Mouse (Mus musculus) embryonic facial prominence, embryonic 11.5 days (tissue): ENCODE measurements at regions not wholly inside any gene's neighbourhood (a gene's known extent, or its start where the extent isn't known, plus 50 kb on each side); places are given as distances from the start of the nearest gene placed in this dataset.

Source experiments
- ATAC-seq: fragments of 200-750 bp; cut with Nextera tagmentation; replicated peaks from 2 replicates; pipeline ENCODE4 v1.8.0; 2017; ENCODE audit warnings: low read depth; ENCODE audit not compliant: insufficient number of reproducible peaks, low FRiP score, low TSS enrichment
- DNase-seq: peaks from one replicate; pipeline ENCODE4 v3.0.0-alpha.2; 2015; ENCODE audit warnings: low spot score
- H3K27ac ChIP-seq: fragments of 300-500 bp; sonication (generic); replicated peaks from 2 replicates; pipeline ENCODE4 v1.5.1; 2014; ENCODE audit warnings: mild to moderate bottlenecking, low read depth, low read length, control low read depth
- H3K27me3 ChIP-seq: fragments of 300-500 bp; sonication (generic); 2 replicates; pipeline ENCODE4 v1.6.1; 2014; ENCODE audit warnings: mild to moderate bottlenecking, low read length, moderate library complexity, mixed read lengths; ENCODE audit not compliant: control insufficient read depth, insufficient read depth
- H3K36me3 ChIP-seq: fragments of 300-500 bp; sonication (generic); replicated peaks from 2 replicates; pipeline ENCODE4 v1.6.1; 2014; ENCODE audit warnings: low read depth, mild to moderate bottlenecking, low read length, moderate library complexity, mixed read lengths; ENCODE audit not compliant: control insufficient read depth, insufficient read depth
- H3K4me1 ChIP-seq: fragments of 300-500 bp; sonication (generic); 2 replicates; pipeline ENCODE4 v1.6.1; 2014; ENCODE audit warnings: low read length, mixed read lengths; ENCODE audit not compliant: control insufficient read depth, insufficient read depth
- H3K4me2 ChIP-seq: fragments of 300-500 bp; sonication (generic); 2 replicates; pipeline ENCODE4 v1.6.1; 2014; ENCODE audit warnings: low read depth, mild to moderate bottlenecking, control low read depth, low read length, moderate library complexity
- H3K4me3 ChIP-seq: fragments of 300-500 bp; sonication (generic); 2 replicates; pipeline ENCODE4 v1.5.1; 2014; ENCODE audit warnings: low read depth, low read length, control low read depth
- H3K9ac ChIP-seq: fragments of 300-500 bp; sonication (generic); replicated peaks from 2 replicates; pipeline ENCODE4 v1.6.1; 2014; ENCODE audit warnings: mild to moderate bottlenecking, control low read depth, low read length
- H3K9me3 ChIP-seq: fragments of 300-500 bp; sonication (generic); replicated peaks from 2 replicates; pipeline ENCODE4 v1.6.1; 2016; ENCODE audit warnings: mild to moderate bottlenecking, low read length, inconsistent platforms, mixed read lengths; ENCODE audit not compliant: control insufficient read depth
- WGBS: fragments of 180-500 bp; shearing (Covaris S2); extraction: QIAGEN DNeasy Blood & Tissue Kit; methylation state at CpG from one replicate; pipeline ENCODE4 v1.1.7; 2014; 5-methylcytosine and 5-hydroxymethylcytosine counted together

DNA sequence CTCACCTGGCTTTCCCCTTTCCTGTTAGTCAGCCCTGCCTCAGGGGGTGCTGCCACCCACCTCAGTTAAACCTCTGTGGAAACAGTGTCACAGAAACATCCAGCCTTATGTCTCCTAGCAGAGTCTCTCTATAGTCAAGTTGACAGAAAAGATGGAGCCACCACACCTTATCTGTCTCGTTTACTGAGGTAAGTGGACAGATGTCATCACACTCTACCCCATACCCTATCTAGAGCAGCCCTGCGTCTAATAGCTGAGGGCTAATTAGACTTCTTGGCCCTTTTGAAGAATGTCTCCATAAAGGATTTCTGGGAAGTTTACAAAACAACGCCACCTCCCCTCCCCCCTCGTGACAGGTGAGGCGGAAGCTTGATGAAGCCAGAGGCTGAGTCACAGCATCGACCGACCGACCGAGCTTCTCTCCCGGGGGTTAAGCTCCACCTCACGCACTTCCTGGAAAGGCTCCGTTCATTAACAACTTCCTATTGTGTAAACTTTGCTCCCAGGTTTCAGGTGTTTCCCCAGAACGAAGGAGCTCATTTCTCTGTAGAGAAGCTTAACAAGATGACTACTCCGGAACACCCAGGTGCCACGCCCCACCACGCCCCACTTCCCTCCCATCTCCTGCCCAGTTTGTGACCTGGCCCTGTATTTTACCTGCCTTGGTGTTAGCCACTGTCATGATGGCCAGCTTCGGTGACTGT, 319.4 kb downstream of the Zfp706 start:
- H3K9me3 ChIP-seq, result no peaks in the 10 kb centered on the region
- WGBS, result 11% methylated on average over 17 of the region's 17 CpGs
- no peak overlapping the region for H3K27ac ChIP-seq
- H3K9ac ChIP-seq, result no peak overlapping the region
- peak overlapping the region; percentile 13; the same call in 1 of the 2 replicates for H3K4me2 ChIP-seq
- no peak for ATAC-seq
- no peaks in the 10 kb centered on the region for H3K36me3 ChIP-seq
- no peaks in the 10 kb centered on the region for H3K27me3 ChIP-seq
- no peak overlapping the region for H3K4me3 ChIP-seq
- no peaks in the 10 kb centered on the region for H3K4me1 ChIP-seq
- no peak for DNase-seq

DNA sequence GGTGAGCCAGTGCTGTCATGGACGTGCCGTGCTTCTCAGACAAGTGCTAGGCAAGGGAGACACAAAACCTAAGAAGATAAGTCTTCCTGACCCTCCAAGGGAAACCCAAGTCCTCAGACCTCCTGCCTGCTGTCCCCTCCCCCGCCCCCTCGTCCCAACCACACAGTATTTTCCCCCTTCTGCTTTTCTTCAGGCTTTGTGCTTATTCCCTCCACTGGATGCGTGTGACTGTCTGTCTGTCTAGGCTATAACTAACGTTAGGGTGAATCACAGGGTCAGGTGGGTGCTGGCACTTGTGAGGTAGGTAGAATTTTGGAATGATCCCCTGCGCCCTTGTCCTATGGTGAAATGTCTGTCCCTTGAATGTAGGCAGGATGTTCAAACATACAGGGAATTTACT, 322.9 kb downstream of the Zfp706 start:
- WGBS, result 77% methylated on average over 7 of the region's 7 CpGs
- H3K4me3 ChIP-seq, result no peak overlapping the region
- H3K9ac ChIP-seq, result no peak overlapping the region
- H3K27me3 ChIP-seq, result no peaks in the 10 kb centered on the region
- no peak overlapping the region for H3K4me2 ChIP-seq
- no peaks in the 10 kb centered on the region for H3K36me3 ChIP-seq
- no peaks in the 10 kb centered on the region for H3K4me1 ChIP-seq
- no peak overlapping the region for H3K27ac ChIP-seq
- DNase-seq, result no peak
- ATAC-seq, result no peak
- no peaks in the 10 kb centered on the region for H3K9me3 ChIP-seq

- H3K27ac ChIP-seq, result no peak overlapping the region
- no peaks in the 10 kb centered on the region for H3K9me3 ChIP-seq
- no peak overlapping the region for H3K4me3 ChIP-seq
- H3K4me2 ChIP-seq, result no peak overlapping the region
- H3K4me1 ChIP-seq, result no peaks in the 10 kb centered on the region
- H3K9ac ChIP-seq, result no peak overlapping the region
- 61% methylated on average over 6 of the region's 6 CpGs for WGBS
- no peaks in the 10 kb centered on the region for H3K36me3 ChIP-seq
- ATAC-seq, result no peak
- no peak for DNase-seq
- no peaks in the 10 kb centered on the region for H3K27me3 ChIP-seq
Measured at GRCm38 (mm10) chr15:36682832-36683231, 324.7 kb downstream of the Zfp706 start.

DNA sequence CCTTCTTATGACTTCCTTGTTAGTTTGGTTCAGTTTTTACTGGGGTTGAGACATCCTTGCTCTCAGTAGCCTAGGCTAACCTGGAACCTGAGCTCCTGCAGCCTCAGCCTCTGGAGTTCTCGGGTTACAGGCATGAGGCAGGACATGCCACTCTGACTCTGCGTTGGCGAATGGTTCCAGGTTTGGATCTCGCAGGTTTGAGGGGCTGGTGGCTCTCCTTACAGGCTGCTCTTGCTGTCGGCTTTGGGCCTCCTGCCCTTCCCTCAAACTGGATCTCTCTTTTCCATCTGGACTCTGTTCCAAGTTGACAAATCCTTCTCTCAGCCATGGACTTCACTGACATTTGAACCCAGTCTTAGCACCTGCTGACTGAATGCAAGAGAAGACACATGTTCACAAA, 325.4 kb downstream of the Zfp706 start:
- Histone ChIP-seq H3K9ac (no peak overlapping the region), H3K27me3 (no peaks in the 10 kb centered on the region), H3K4me1 (no peaks in the 10 kb centered on the region), H3K4me2 (no peak overlapping the region), H3K36me3 (no peaks in the 10 kb centered on the region), H3K9me3 (no peaks in the 10 kb centered on the region), H3K4me3 (no peak overlapping the region), H3K27ac (no peak overlapping the region)
- DNase-seq (no peak), ATAC-seq (no peak)
- 38% methylated on average over 5 of the region's 5 CpGs for WGBS

- H3K4me1 ChIP-seq, result no peaks in the 10 kb centered on the region
- WGBS, result 88% methylated on average over 11 of the region's 11 CpGs
- ATAC-seq, result no peak
Measured at GRCm38 (mm10) chr15:36680361-36681140, 327.0 kb downstream of the Zfp706 start.

DNA sequence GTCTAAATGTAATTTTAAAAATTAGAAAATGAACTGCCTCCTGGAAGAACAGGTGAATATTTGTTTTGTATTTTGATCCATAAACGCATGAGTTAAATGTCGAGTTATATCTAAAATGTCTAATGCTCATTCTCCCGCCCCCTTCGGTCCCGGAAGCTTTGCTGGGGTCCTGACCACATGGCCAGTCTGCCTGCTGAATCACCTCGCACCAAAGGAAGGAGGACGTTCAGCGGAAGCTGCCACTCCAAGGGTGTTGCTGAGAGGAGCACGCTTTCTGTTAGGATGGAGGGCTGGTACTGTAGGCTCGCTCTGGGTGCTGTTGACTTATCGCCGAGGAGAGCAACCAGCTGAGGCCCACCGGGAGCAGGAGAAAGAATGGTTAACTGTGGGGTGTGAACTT, 328.0 kb downstream of the Zfp706 start:
- Histone ChIP-seq H3K9me3 (no peaks in the 10 kb centered on the region), H3K4me3 (no peak overlapping the region), H3K9ac (no peak overlapping the region), H3K4me2 (no peak overlapping the region), H3K4me1 (no peaks in the 10 kb centered on the region), H3K27ac (no peak overlapping the region), H3K36me3 (no peaks in the 10 kb centered on the region), H3K27me3 (no peaks in the 10 kb centered on the region)
- no peak for DNase-seq
- no peak for ATAC-seq
- 85% methylated on average over 13 of the region's 13 CpGs for WGBS

More at GRCm38 (mm10) chr15:36680361-36681140, 327.0 kb downstream of the Zfp706 start:
- DNase-seq, result no peak
- H3K27ac ChIP-seq, result no peak overlapping the region
- no peak overlapping the region for H3K4me3 ChIP-seq
- H3K9ac ChIP-seq, result no peak overlapping the region
- no peaks in the 10 kb centered on the region for H3K9me3 ChIP-seq
- H3K27me3 ChIP-seq, result no peaks in the 10 kb centered on the region
- H3K4me2 ChIP-seq, result no peak overlapping the region
- no peaks in the 10 kb centered on the region for H3K36me3 ChIP-seq

DNA sequence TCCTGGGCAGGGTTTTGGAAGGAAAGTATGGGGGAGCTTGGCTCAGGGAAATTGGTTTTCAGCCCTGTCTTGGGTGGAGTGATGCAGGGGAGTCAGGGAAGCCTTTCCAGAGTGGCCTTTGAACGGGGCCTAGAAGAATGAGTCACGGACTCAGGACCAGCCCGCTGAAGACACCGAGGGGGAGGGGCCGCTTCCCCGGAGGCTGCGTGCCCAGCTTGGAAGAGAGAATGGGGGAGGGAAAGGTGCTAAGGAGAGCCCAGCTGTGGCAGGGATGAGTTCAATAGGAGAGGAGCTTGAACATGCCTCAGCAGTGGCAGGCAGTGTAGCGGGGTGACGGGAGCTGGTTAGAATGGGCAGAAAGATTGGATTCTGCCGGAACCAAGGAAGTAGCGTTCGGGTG, 337.8 kb downstream of the Zfp706 start:
- WGBS, result 25% methylated on average over 12 of the region's 12 CpGs
- H3K9ac ChIP-seq, result no peak overlapping the region
- no peak overlapping the region for H3K4me3 ChIP-seq
- H3K27me3 ChIP-seq, result no peaks in the 10 kb centered on the region
- H3K27ac ChIP-seq, result no peak overlapping the region
- no peak overlapping the region; the same call in 1 of the 2 replicates for H3K4me2 ChIP-seq
- ATAC-seq (no peak), DNase-seq (no peak)
- H3K36me3 ChIP-seq, result no peaks in the 10 kb centered on the region
- no peaks in the 10 kb centered on the region for H3K4me1 ChIP-seq
- no peaks in the 10 kb centered on the region for H3K9me3 ChIP-seq

- no peaks in the 10 kb centered on the region for H3K4me1 ChIP-seq
- H3K9ac ChIP-seq, result no peak overlapping the region
- H3K9me3 ChIP-seq, result no peaks in the 10 kb centered on the region
- ATAC-seq, result no peak
- no peak overlapping the region for H3K4me3 ChIP-seq
- 59% methylated on average over 3 of the region's 3 CpGs for WGBS
- no peak for DNase-seq
- H3K4me2 ChIP-seq, result no peak overlapping the region
- H3K27me3 ChIP-seq, result no peaks in the 10 kb centered on the region
- H3K36me3 ChIP-seq, result no peaks in the 10 kb centered on the region
- H3K27ac ChIP-seq, result no peak overlapping the region
Measured at GRCm38 (mm10) chr15:36666566-36666965, 341.0 kb downstream of the Zfp706 start.
